Mouse (Mus musculus) ES-E14 (cell line): ENCODE measurements at regions not wholly inside any gene's neighbourhood (a gene's known extent, or its start where the extent isn't known, plus 50 kb on each side); places are given as distances from the start of the nearest gene placed in this dataset.

Experiments
- CHD2 ChIP-seq: IDR thresholded peaks from 2 replicates; pipeline ENCODE4 v1.6.1; 2014; ENCODE audit warnings: mild to moderate bottlenecking, low read depth, low read length, inconsistent platforms
- MAFK ChIP-seq: IDR thresholded peaks from 2 replicates; pipeline ENCODE4 v1.6.1; 2014; ENCODE audit warnings: mild to moderate bottlenecking, low read depth, low read length, inconsistent platforms; ENCODE audit not compliant: insufficient read depth
- ZC3H11A ChIP-seq: IDR thresholded peaks from 2 replicates; pipeline ENCODE4 v1.6.1; 2012; ENCODE audit warnings: low read depth, mild to moderate bottlenecking, inconsistent platforms, low read length, borderline replicate concordance
- ZNF384 ChIP-seq: IDR thresholded peaks from 2 replicates; pipeline ENCODE4 v1.6.1; 2012; ENCODE audit warnings: low read depth, low read length, inconsistent platforms

GRCm38 (mm10) chr4:124002105-124002504 is 84.3 kb upstream of the 4930535I16Rik start:
- TF ChIP-seq ZC3H11A, result no peak
- no peak for TF ChIP-seq MAFK
- no peak for TF ChIP-seq ZNF384
- no peak for TF ChIP-seq CHD2
